In the genomic region with DNA sequence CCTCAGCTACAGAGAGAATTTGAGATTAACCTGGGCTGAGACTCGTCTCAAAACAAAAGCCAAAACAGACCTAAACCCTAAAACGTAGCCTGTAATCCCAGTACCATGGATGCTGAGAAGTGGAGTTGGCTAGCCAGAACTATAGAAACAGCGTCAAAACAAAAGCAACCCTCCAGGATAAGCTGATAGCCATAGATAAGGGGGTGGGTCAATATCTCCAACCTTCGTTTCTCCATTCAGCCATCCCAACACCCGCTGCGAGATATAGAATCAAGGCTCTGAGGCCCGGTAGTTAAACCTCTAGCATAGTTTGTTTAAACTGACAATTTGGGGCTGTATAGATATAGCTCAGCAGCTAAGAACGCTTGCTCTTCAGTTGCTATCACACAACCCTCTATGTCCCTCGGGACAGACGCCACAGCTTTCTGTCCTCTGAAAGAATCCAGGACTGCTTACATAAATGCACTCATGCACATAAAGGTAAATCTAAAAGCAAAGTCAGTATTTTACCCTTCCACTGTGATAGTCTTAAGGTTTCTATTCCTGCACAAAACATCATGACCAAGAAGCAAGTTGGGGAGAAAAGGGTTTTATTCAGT, we compare ENCODE assay signal across 9 mouse cellular contexts. TPM values are rescaled to one million over a fixed set of nuclear protein-coding genes. Genes with fewer than 3 reads are reported as not detected.
A peak's percentile ranks its signal among the peaks of the same experiment; 100 is the strongest.
DNase-seq lines count a peak whose midpoint lies in the region; ATAC-seq lines count a peak whose summit lies in the region.
"Had no signal": no experiment of that assay in that cellular context is flagged by ENCODE, and none has a peak within 500 bp of the region (broad histone marks: within the 10 kb centered on the region; RNA-seq: fewer than 3 reads in every experiment).

No protein-coding gene starts in this region.

- H3K9ac ChIP-seq in neural tube, embryonic 12.5 days = no peak overlapping the region
- H3K9ac ChIP-seq in forebrain, embryonic 13.5 days = no peak overlapping the region
- H3K9ac ChIP-seq in limb, embryonic 15.5 days = no peak overlapping the region
- no peak overlapping the region for H3K9ac ChIP-seq in stomach, embryonic 14.5 days (replicated peaks; ENCODE audit: low read depth, low read length)

- no peaks in the 10 kb centered on the region for H3K9me3 ChIP-seq in neural tube, embryonic 12.5 days
- H3K9me3 ChIP-seq in forebrain, embryonic 13.5 days (replicated peaks) = no peaks in the 10 kb centered on the region
- no peaks in the 10 kb centered on the region for H3K9me3 ChIP-seq in limb, embryonic 15.5 days
- H3K9me3 ChIP-seq in stomach, embryonic 14.5 days (ENCODE audit: control insufficient read depth, low read depth, low read length) = no peaks in the 10 kb centered on the region

- H3K4me1 ChIP-seq in neural tube, embryonic 12.5 days = peaks cover 25% of the 10 kb centered on the region
- H3K4me1 ChIP-seq in forebrain, embryonic 13.5 days = peaks cover 37% of the 10 kb centered on the region
- H3K4me1 ChIP-seq in limb, embryonic 15.5 days = peaks cover 22% of the 10 kb centered on the region
- peaks cover 17% of the 10 kb centered on the region; the same call in 1 of the 2 replicates for H3K4me1 ChIP-seq in stomach, embryonic 14.5 days (ENCODE audit: control insufficient read depth, insufficient read depth, low read length)

- ATAC-seq in neural tube, embryonic 12.5 days (ENCODE audit: low FRiP score, low read depth) = no peak
- no peak for ATAC-seq in forebrain, embryonic 13.5 days
- ATAC-seq in limb, embryonic 15.5 days (ENCODE audit: insufficient number of reproducible peaks, low FRiP score, low TSS enrichment, low read depth) = no peak
- no peak for ATAC-seq in stomach, embryonic 14.5 days (ENCODE audit: insufficient number of reproducible peaks, insufficient read depth, low FRiP score, low read depth)

- WGBS in neural tube, embryonic 12.5 days = 42% methylated on average over 10 of the region's 10 CpGs
- 43% methylated on average over 10 of the region's 10 CpGs for WGBS in forebrain, embryonic 13.5 days
- 37% methylated on average over 10 of the region's 10 CpGs for WGBS in limb, embryonic 15.5 days
- WGBS in stomach, embryonic 14.5 days = 36% methylated on average over 10 of the region's 10 CpGs

- no peak for DNase-seq in neural tube, embryonic 10.5 days (ENCODE audit: extremely low spot score, low spot score)
- no peak for DNase-seq in gastrocnemius, adult 18-20 months (ENCODE audit: low spot score)
- no peak for DNase-seq in layer of hippocampus, adult 9-11 months
- no peak for DNase-seq in kidney, postnatal 36 days

- H3K36me3 ChIP-seq in neural tube, embryonic 12.5 days = peaks cover 29% of the 10 kb centered on the region
- peaks cover 36% of the 10 kb centered on the region for H3K36me3 ChIP-seq in forebrain, embryonic 13.5 days (ENCODE audit: poor library complexity, severe bottlenecking)
- peaks cover 30% of the 10 kb centered on the region for H3K36me3 ChIP-seq in limb, embryonic 15.5 days
- H3K36me3 ChIP-seq in stomach, embryonic 14.5 days (ENCODE audit: control insufficient read depth, insufficient read depth, low read length) = peaks cover 26% of the 10 kb centered on the region

- H3K4me2 ChIP-seq in neural tube, embryonic 12.5 days (replicated peaks) = peak overlapping the region; percentile 64
- H3K4me2 ChIP-seq in forebrain, embryonic 13.5 days = peak overlapping the region; percentile 84; the same call in 1 of the 2 replicates
- peak overlapping the region; percentile 70 for H3K4me2 ChIP-seq in limb, embryonic 15.5 days
- H3K4me2 ChIP-seq in stomach, embryonic 14.5 days (replicated peaks; ENCODE audit: low read depth, low read length) = peak overlapping the region; percentile 64; the same call in 1 of the 2 replicates

- H3K4me3 ChIP-seq in neural tube, embryonic 12.5 days = no peak overlapping the region
- H3K4me3 ChIP-seq in forebrain, embryonic 13.5 days = peak overlapping the region; percentile 71; the same call in 1 of the 2 replicates
- H3K4me3 ChIP-seq in limb, embryonic 15.5 days = peak overlapping the region; percentile 70; the same call in 1 of the 2 replicates
- 0 out of 2 replicates have a peak overlapping the region, but pooled peaks have one; percentile 50 for H3K4me3 ChIP-seq in stomach, embryonic 14.5 days (ENCODE audit: low read depth, low read length)

- no peak overlapping the region for H3K27ac ChIP-seq in neural tube, embryonic 12.5 days
- 0 out of 2 replicates have a peak overlapping the region, but pooled peaks have one; percentile 66 for H3K27ac ChIP-seq in forebrain, embryonic 13.5 days
- peak overlapping the region; percentile 88 for H3K27ac ChIP-seq in limb, embryonic 15.5 days
- peak overlapping the region; percentile 64; the same call in 1 of the 2 replicates for H3K27ac ChIP-seq in stomach, embryonic 14.5 days (ENCODE audit: low read length)

- no peaks in the 10 kb centered on the region for H3K27me3 ChIP-seq in neural tube, embryonic 12.5 days (replicated peaks)
- H3K27me3 ChIP-seq in forebrain, embryonic 13.5 days = no peaks in the 10 kb centered on the region
- no peaks in the 10 kb centered on the region for H3K27me3 ChIP-seq in limb, embryonic 15.5 days
- no peaks in the 10 kb centered on the region for H3K27me3 ChIP-seq in stomach, embryonic 14.5 days (ENCODE audit: control insufficient read depth, insufficient read depth, low read length)

RNA-seq across cellular contexts. Expression of a gene that starts 0.9 kb away (rescaled TPM):
- polyA plus RNA-seq in neural tube, embryonic 12.5 days (2016; fragmentation: Nextera tagmentation; extraction: Ambion mirVana) = 112 and 119 TPM in 2 replicates
- polyA plus RNA-seq in forebrain, embryonic 13.5 days (2015; fragmentation: Nextera tagmentation; extraction: Ambion mirVana) = 129 and 130 TPM in 2 replicates
- polyA plus RNA-seq in limb, embryonic 15.5 days (2015; fragmentation: Nextera tagmentation; extraction: Ambion mirVana) = 119 and 124 TPM in 2 replicates
- 110 and 114 TPM in 2 replicates for polyA plus RNA-seq in stomach, embryonic 14.5 days (2014; fragmentation: Nextera tagmentation; extraction: Ambion mirVana)
- total RNA-seq in gastrocnemius, adult 18-20 months (2021) = 1 to 10 TPM; 6.7 TPM

RNA-seq across cellular contexts. Expression of a gene that starts 38.4 kb away (rescaled TPM):
- polyA plus RNA-seq in neural tube, embryonic 12.5 days (2016; fragmentation: Nextera tagmentation; extraction: Ambion mirVana) = 190 and 196 TPM in 2 replicates
- polyA plus RNA-seq in forebrain, embryonic 13.5 days (2015; fragmentation: Nextera tagmentation; extraction: Ambion mirVana) = 199 and 201 TPM in 2 replicates
- polyA plus RNA-seq in limb, embryonic 15.5 days (2015; fragmentation: Nextera tagmentation; extraction: Ambion mirVana) = 148 and 151 TPM in 2 replicates
- polyA plus RNA-seq in stomach, embryonic 14.5 days (2014; fragmentation: Nextera tagmentation; extraction: Ambion mirVana) = 153 and 154 TPM in 2 replicates
- 100 to 1,000 TPM in 1 of 2 experiments, 10 to 100 TPM in 1; 98.2 to 126 TPM for total RNA-seq in gastrocnemius, adult 18-20 months (2021)

RNA-seq across cellular contexts. Expression of a gene that starts 38.4 kb away (rescaled TPM):
- polyA plus RNA-seq in neural tube, embryonic 12.5 days (2016; fragmentation: Nextera tagmentation; extraction: Ambion mirVana) = 9.7 TPM in 2 replicates
- polyA plus RNA-seq in forebrain, embryonic 13.5 days (2015; fragmentation: Nextera tagmentation; extraction: Ambion mirVana) = 8.4 and 9.5 TPM in 2 replicates
- 11.0 and 12.0 TPM in 2 replicates for polyA plus RNA-seq in limb, embryonic 15.5 days (2015; fragmentation: Nextera tagmentation; extraction: Ambion mirVana)
- 7.8 and 9.0 TPM in 2 replicates for polyA plus RNA-seq in stomach, embryonic 14.5 days (2014; fragmentation: Nextera tagmentation; extraction: Ambion mirVana)
- 1 to 10 TPM; 6.5 to 6.6 TPM for total RNA-seq in gastrocnemius, adult 18-20 months (2021)

RNA-seq across cellular contexts. Expression of a gene that starts 46.6 kb away (rescaled TPM):
- 1.9 and 2.0 TPM in 2 replicates for polyA plus RNA-seq in neural tube, embryonic 12.5 days (2016; fragmentation: Nextera tagmentation; extraction: Ambion mirVana)
- polyA plus RNA-seq in forebrain, embryonic 13.5 days (2015; fragmentation: Nextera tagmentation; extraction: Ambion mirVana) = 2.0 and 2.2 TPM in 2 replicates
- 1.5 and 1.7 TPM in 2 replicates for polyA plus RNA-seq in limb, embryonic 15.5 days (2015; fragmentation: Nextera tagmentation; extraction: Ambion mirVana)
- polyA plus RNA-seq in stomach, embryonic 14.5 days (2014; fragmentation: Nextera tagmentation; extraction: Ambion mirVana) = 1.5 and 2.3 TPM in 2 replicates
- total RNA-seq in gastrocnemius, adult 18-20 months (2021) = not detected
- total RNA-seq: adrenal gland, adult 2 months had no signal
- polyA plus RNA-seq: adrenal gland, adult 2 months had no signal
